Mouse (Mus musculus) embryonic stem cell, embryonic (primary cell): ENCODE measurements around the gene Rftn1.
"Not testable (repeated sequence)": the region's sequence is repeated elsewhere in the genome, so short reads cannot be mapped to it uniquely, and the experiment has no call there.

Experiments used
- CTCF ChIA-PET, 4 experiments: fragments of 300-600 bp in 2 of 4; fragments of 350-600 bp in 2 of 4; sonication (Branson Sonifier 250); formaldehyde crosslinking; loops; one replicate each; lab custom pipeline; 2022; ENCODE audit warnings: inconsistent platforms in 2 of 4; lab: Charles Lee
- POLR2A ChIA-PET, 4 experiments: fragments of 300-600 bp in 2 of 4; fragments of 350-600 bp in 2 of 4; sonication (Branson Sonifier 250); formaldehyde crosslinking; loops; one replicate each; lab custom pipeline; 2022; ENCODE audit warnings: antibody characterized with exemption in 4 of 4, inconsistent platforms in 1 of 4; lab: Charles Lee

The Rftn1 gene

DNA sequence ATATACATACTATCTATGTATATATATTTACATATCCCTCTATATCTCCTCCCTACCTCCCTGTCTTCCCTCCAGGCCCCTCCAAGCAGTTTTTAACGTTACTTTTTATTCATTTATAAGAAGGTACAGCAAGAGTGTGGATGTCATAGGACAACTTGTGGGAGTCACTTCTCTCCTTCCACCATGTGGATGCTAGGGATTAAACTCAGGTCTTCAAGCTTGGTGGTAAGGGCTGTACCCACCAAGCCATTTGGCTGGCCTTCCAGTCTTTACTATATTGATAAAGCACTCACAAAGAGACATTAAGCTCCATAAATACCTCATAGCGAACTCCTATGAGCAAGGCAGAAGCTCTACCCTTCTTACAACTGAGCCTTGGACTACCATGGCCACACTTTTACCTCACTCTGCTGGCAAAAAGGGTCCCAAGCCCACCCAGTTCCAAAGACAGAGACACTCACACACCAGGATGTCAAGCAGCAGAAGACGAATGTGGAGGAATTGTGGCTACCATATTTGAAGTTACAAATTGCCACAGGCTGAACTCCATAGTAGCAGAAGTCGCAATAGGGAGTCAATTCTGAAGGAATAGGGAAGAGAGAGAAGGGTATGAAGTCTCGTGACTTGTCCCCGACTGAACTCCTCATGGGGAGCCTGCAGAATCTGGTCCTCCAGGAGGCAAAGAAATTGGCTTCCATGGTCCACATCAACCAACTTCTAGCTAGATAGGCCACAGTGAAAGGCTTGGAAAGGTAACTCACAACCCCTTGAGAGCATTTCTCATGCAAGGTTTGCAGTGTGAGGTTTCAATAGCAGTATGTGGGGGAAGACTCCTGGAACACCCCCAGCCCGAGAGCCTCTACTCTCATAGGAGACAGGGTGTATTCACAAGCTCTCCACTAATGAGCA, 17.9 kb upstream of the Rftn1 start:
- POLR2A ChIA-PET, result no interaction called here
- CTCF ChIA-PET, result interaction anchor here in 1 of 4 experiments (0.6 kb wide), 1 partner anchor 1598 kb away, joined by 3 read pairs; no protein-coding TSS in a partner anchor

DNA sequence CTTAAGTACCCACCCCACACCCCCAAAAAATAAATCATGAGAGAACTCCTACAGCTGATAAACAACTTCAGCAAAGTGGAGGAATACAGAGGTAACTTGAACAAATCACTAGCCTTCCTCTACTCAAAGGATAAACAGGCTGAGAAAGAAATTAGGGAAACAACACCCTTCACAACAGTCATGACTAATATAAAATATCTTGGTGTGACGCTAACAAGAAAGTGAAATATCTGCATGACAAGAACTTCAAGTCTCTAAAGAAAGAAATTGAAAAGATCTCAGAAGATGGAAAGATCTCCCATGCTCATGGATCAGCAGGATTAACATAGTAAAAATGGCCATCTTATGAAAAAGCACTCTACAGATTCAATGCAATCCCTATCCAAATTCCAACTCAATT, 15.8 kb upstream of the Rftn1 start:
- POLR2A ChIA-PET, CTCF ChIA-PET: not testable (repeated sequence)

GRCm38 (mm10) chr17:50205840-50206239, 15.4 kb upstream of the Rftn1 start:
- POLR2A ChIA-PET, CTCF ChIA-PET: not testable (repeated sequence)

GRCm38 (mm10) chr17:50205152-50205782, 14.8 kb upstream of the Rftn1 start:
- POLR2A ChIA-PET, result no interaction called here
- CTCF ChIA-PET, result no interaction called here

- CTCF ChIA-PET, result no interaction called here
- POLR2A ChIA-PET, result no interaction called here
Observed at GRCm38 (mm10) chr17:50201828-50202445, 11.5 kb upstream of the Rftn1 start.

GRCm38 (mm10) chr17:50199075-50199850, 8.8 kb upstream of the Rftn1 start:
- POLR2A ChIA-PET, result no interaction called here

GRCm38 (mm10) chr17:50197572-50197971, 7.1 kb upstream of the Rftn1 start:
- POLR2A ChIA-PET, result interaction anchor here in 1 of 4 experiments (0.6 kb wide), 1 partner anchor 649 kb away, joined by 6 read pairs; no protein-coding TSS in a partner anchor
- CTCF ChIA-PET, result no interaction called here

More at GRCm38 (mm10) chr17:50199075-50199850, 8.8 kb upstream of the Rftn1 start:
- CTCF ChIA-PET, result no interaction called here

DNA sequence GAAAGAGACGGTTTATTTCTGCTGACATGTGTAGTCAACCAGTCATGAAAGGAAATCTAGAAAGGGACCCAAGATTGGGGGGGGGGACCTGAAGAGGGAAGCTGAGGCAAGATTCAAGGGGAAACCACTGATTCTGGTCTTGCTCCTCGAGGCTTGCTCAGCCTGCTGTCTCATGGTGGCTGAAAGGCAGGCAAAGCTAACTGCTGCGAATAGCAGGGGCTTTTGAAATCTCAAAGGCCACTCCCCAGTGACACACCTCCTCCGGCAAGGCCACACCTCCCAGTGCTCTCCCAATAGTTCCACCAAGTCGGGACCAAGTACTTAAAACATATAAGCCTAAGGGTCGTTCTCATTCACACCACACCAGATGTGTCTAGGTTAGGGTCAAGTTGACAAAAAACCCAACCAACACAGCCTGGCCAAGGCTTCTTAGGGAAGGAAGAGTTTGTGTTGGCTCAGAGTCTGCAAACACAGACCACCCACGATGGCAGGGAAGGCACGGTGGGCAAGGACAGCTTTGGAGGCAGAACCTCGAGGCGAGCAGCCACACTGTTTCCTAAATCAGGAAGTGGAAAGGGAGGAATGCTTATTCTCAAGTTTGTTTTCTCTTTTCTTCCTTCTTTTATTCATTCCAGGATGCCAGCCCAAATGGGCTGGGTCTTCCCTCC, 5.7 kb upstream of the Rftn1 start:
- CTCF ChIA-PET, result interaction anchor here in 2 of 4 experiments (0.6 to 0.9 kb wide), 2 partner anchors 22 to 32 kb away, joined by 3 to 4 read pairs; no protein-coding TSS in a partner anchor

GRCm38 (mm10) chr17:50195399-50195798, 4.9 kb upstream of the Rftn1 start:
- CTCF ChIA-PET, result no interaction called here
- POLR2A ChIA-PET, result no interaction called here

More for the DNA sequence above, 5.7 kb upstream of the Rftn1 start:
- POLR2A ChIA-PET, result interaction anchor here in 1 of 4 experiments (0.6 kb wide), 1 partner anchor 1224 kb away, joined by 3 read pairs; no protein-coding TSS in a partner anchor

DNA sequence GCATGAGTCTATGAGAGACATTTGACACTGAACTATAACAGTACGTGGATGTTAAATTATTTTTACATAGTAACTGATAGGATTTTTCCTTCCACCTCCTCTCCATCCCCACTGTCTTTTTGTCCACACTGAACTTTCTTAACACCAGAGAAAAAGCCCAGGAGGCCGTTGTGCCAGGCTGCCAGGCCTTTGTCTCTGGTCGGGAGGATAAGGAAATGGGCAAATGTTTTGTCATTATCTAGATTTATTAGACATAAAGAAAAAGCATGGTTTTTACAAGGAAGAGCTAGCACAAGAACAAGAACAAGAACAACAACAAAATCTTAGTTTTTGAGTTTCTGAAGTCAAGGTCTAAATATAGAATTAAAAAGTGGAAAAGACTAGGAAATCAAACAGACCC, 4.1 kb upstream of the Rftn1 start:
- CTCF ChIA-PET, result no interaction called here

GRCm38 (mm10) chr17:50193653-50194052, 3.2 kb upstream of the Rftn1 start:
- ChIA-PET POLR2A (no interaction called here), CTCF (interaction anchor here in 1 of 4 experiments (1.1 kb wide), 1 partner anchor 212 kb away, joined by 3 read pairs; no protein-coding TSS in a partner anchor)

More for the DNA sequence above, 4.1 kb upstream of the Rftn1 start:
- POLR2A ChIA-PET, result no interaction called here

DNA sequence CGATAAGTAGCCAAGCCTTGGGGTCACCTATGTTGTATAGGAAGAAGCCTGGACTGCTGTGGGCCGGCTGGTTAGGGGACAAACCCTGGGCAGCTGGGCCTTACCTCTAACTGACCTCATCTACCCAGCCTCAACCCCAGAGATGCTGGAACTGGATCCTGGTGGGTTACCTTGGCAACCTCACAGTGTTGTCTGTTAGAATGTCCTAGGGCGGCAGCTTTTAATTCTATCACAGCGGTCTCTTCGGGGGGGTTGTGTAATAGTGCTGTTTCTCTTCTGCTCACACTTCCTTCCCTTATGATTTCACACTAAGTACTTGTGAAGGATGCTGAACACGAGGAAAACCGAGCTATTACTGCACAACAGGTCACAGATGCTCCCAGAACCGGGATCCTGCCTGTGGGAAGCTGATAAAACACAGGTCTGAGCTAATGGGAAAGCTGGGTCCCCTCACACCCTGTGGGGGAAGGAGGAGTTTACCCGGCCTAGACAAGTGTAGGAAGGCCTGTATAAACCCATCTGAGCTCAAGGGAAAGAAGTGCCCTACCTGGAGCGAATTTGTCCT, 2.0 kb upstream of the Rftn1 start:
- ChIA-PET CTCF (interaction anchor here in 1 of 4 experiments (1.1 kb wide), 1 partner anchor 210 kb away, joined by 3 read pairs; no protein-coding TSS in a partner anchor), POLR2A (interaction anchor here in 1 of 4 experiments (0.5 kb wide), 1 partner anchor 664 kb away, joined by 5 read pairs; no protein-coding TSS in a partner anchor)

DNA sequence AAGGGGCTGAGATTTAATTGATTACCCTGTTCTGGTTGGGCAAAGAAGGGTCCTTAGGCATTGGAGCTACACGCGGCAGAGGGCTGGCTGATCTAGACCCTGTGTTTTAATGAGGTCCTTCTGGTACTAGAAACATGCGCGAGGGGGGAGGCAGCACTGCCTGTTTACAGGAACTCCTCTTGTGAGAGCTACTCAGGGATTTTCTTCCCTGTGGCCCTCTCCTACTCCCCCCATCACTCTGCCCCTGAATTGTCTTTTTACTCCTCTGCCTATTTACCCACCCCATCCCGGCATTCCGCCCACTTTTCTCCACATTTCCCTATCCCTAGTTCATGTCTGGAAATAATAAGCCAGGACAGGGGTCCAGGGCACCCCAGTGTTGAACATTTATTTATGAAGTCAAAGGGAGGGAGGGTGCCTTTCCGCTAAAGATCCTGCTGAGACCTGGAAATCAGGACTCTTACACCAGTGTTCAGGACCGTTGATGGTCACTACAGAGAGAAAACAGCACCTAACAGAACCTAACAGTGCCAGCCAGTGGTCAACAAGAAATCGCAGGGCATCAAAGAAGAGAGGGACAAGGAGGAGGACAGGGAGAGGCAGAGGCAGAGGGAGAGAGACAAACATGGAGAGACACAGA, 964 bp upstream of the Rftn1 start:
- CTCF ChIA-PET, result no interaction called here
- POLR2A ChIA-PET, result no interaction called here

- POLR2A ChIA-PET, result interaction anchor here in 3 of 4 experiments (0.6 to 1.3 kb wide), 3 partner anchors 79 to 311 kb away, joined by 3 to 8 read pairs (median 3); no protein-coding TSS in a partner anchor
Observed at GRCm38 (mm10) chr17:50189381-50190012, 977 bp downstream of the Rftn1 start.

GRCm38 (mm10) chr17:50188662-50189345, 1.7 kb downstream of the Rftn1 start:
- POLR2A ChIA-PET, result interaction anchor here in 3 of 4 experiments (0.6 to 1.3 kb wide), 3 partner anchors 78 to 312 kb away, joined by 3 to 8 read pairs (median 3); no protein-coding TSS in a partner anchor
- CTCF ChIA-PET, result interaction anchor here in 3 of 4 experiments (0.6 to 2.1 kb wide), 8 partner anchors 12 to 237 kb away, joined by 3 to 7 read pairs (median 5); no protein-coding TSS in a partner anchor

More at GRCm38 (mm10) chr17:50189381-50190012, 977 bp downstream of the Rftn1 start:
- CTCF ChIA-PET, result interaction anchor here in 3 of 4 experiments (0.6 to 2.1 kb wide), 9 partner anchors 11 to 237 kb away, joined by 3 to 7 read pairs (median 5); no protein-coding TSS in a partner anchor

DNA sequence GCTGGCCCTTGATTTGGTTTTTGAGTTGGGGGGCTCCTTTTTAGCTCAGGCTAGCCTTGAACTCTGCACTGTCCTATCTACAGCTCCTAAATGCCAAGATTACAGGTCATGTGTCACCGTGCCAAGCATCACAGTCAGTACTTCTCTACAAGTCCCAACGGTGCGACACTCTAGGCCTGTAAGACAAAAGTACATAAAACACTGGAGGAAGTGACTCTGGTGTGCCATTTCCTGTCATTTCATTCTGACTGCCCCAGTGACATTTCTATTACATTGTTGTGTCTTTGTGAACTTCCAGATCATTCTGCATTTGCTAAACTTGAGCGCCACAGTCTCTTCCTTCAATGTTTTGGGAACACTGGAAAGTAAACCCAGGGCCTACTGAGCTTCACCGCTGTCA, 4.9 kb downstream of the Rftn1 start:
- CTCF ChIA-PET, result no interaction called here
- POLR2A ChIA-PET, result interaction anchor here in 2 of 4 experiments (1.4 to 1.8 kb wide), 2 partner anchors 130 to 149 kb away, joined by 3 to 4 read pairs; no protein-coding TSS in a partner anchor
